Mouse (Mus musculus): ENCODE data around the gene Gapdh.

Gene Gapdh

GRCm38 (mm10) chr6:125166051-125166751, at the start of gene Gapdh:
Gene Gapdh, minus strand, starts transcription at chr6:125166467.
- 3% methylated on average over 18 of the region's 18 CpGs for WGBS

DNA sequence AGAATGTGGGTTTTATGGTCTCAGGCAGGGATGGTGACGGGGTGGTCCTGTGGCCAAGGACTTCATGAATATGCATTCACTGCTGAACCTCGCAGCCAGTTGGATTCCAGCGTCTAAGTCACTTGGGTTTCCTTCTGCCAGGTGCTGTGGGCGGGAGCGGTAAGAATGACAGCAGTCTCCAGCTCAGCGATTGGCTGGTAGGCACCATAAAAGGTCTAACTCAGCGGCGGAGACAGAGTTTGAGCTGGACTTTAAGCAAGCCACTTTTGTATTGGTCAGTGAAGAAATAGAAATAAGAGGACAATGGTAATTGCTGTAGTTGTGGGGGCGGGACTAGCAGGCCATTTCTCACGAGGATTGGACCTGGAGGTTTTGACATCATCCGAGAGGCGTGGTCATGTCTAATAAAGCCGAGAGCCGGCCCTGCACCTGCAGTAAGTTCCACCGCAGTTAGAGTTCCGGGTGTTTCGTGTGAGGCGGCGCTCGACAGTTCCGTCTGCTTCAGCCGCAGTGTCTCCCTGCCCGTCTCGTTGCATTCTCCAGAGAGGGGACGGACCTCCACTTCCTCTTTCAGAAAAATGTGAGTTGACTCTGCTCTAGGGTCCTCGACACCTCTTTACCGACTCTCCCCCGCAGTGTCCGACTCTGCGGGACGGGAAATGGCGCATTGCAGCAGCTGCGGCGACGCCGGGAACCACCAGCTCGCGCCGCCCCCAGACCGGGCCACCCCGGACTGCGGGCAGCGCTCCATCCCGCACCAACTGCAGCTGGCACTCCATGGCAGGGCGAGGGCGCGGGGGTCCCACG, 49.1 kb upstream of the Gapdh start, which contains the start of gene Vamp1:
Vamp1 (plus strand) TSS at position 404 of the 807 bp plus-strand sequence.
- WGBS = under 1% methylated on average over 48 of the region's 48 CpGs

GRCm38 (mm10) chr6:125213715-125214114, 47.4 kb upstream of the Gapdh start:
- 71% methylated on average over 6 of the region's 6 CpGs for WGBS

GRCm38 (mm10) chr6:125213129-125213528, 46.9 kb upstream of the Gapdh start:
- 77% methylated on average over 6 of the region's 6 CpGs for WGBS

DNA sequence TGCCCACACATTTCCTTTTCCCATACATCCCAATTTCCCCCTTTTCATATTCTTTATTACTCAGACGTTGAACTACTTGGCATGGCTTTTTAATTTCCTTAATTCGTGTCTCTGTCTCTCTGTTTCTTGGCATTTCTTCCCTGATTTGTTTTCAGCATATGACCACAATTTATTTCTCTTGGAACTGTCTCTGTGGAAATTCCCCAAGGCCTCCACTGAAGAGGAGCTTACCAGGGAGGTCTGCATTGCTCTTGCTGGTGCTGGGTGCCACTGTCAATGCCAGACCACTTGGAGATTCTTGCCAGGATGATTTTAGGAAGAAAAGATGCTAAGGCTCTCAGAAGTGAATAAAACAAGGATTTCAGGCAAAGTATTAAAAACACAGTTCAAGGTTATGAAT, 46.4 kb upstream of the Gapdh start:
- 25% methylated on average over 2 of the region's 2 CpGs for whole genome bisulfite sequencing

DNA sequence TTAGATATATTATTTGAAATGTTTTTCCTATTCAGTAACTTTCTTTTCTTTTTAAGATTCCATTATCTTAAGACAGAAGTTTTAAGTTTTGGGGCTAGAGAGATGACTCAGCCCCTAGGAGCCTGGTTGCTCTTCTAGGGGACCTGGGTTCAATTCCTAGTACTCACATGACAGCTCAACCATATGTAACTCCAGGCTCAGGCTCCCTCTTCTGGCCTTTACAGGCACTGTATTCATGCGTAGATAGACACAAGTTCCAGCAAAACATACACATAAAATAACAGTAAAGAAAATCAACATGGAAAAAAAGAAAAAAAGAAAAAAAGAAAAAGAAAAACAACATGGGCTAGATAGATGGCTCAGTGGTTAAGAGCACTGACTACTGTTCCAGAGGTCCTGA, 44.2 kb upstream of the Gapdh start:
- WGBS = 89% methylated on average over 1 of the region's 1 CpGs

DNA sequence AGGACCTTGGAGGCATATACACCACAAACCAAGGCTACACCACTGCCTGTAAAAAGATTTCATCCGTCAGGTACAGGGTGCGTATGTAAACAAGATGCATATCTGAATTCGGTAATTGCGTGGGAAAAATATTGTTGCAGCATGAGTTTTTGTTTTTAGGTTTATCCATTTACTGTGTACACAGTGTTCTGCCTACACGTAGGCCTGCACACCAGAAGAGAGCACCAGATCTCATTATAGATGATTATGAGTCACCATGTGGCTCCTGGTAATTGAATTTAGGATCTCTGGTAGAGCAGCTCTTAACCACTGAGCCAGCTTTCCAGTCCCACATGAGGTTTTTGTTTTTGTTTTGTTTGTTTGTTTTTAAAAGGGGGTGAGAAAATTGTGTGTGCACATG, 30.9 kb upstream of the Gapdh start:
- WGBS = 57% methylated on average over 5 of the region's 5 CpGs

DNA sequence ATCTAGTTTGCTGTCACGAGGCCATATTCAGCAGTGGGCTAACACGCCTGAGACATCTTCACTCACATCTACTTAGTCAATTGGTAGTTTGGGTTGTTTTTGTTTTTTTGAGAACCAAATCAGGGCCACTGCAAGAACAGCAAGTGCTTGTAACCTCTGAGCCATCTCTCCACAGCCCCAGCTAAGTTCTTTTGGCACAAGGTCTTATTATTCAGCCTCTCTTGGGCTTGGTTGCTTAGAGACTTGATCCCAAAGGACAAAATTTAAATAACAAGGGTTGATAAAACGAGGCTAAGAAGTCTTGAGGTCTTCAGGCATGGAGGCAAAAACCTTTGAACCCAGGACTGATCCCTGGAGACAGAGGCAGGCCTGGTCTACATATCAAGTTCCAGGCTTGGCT, 30.0 kb upstream of the Gapdh start:
- 63% methylated on average over 3 of the region's 3 CpGs for WGBS

- WGBS = 37% methylated on average over 1 of the region's 1 CpGs
Observed at GRCm38 (mm10) chr6:125195541-125196075, 29.3 kb upstream of the Gapdh start.

DNA sequence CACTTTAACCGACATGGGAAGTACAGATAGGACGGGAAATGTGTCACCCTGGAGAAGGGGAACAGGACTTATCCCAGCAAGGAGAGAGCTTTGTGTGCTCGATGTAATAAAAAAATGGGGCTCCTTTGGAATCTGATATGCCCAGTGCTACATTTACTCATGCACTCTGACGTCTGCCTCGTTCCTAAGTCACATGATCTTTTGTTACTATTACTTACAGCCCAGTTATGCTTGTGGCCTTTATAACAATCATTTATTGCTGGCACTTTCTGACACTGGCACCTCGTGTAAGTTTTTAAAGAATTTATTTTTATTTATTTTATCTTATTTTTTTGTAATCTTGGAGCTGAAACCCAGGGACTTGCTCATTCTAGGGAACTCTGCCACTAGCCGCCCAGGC, 27.1 kb upstream of the Gapdh start:
- 63% methylated on average over 7 of the region's 7 CpGs for WGBS

- WGBS = 35% methylated on average over 5 of the region's 5 CpGs
Observed at GRCm38 (mm10) chr6:125192841-125193240, 26.6 kb upstream of the Gapdh start.

- under 1% methylated on average over 34 of the region's 34 CpGs for WGBS
Observed at GRCm38 (mm10) chr6:125192016-125192714, 25.9 kb upstream of the Gapdh start.

DNA sequence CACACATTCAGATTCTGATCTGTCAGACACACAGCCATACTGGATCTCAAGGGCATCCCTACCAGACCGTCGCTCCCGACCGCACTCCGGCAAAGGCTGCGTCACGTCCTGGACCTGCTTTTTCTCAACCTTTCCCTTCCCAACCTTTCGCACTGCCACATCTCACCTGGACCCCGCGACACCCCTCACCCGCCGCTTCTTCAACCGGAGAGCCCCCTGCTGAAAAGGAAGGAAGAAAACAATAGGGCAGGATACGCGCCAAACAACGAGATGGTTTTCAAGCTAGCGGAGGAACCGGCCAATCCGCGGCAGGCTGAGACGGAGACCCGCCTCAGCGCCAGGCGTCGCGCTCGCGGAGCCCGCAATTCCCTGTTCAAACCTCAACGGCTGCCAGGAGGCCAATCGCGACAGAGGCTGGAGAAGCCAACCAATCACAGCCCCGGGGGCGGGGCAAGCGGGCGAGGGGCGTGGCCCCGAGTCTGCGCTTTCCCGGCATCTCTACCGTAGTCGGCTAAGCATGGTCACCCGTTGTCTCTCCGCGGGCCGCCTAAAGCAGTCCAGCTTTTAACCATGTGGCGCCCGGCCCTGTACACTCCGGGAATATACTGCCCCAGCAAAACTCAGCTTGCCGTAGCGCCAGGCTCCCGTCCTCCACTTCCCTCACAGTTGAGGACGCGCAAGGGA, 25.2 kb upstream of the Gapdh start, which contains the start of the genes Ncapd2 and Mrpl51:
Ncapd2 (minus strand) TSS at position 370 of the 684 bp plus-strand sequence.
Mrpl51 (plus strand) TSS at position 470 of the 684 bp plus-strand sequence.
- WGBS = under 1% methylated on average over 54 of the region's 54 CpGs

GRCm38 (mm10) chr6:125186203-125186602, 19.9 kb upstream of the Gapdh start:
- 95% methylated on average over 10 of the region's 10 CpGs for WGBS

- 52% methylated on average over 5 of the region's 5 CpGs for WGBS
Observed at GRCm38 (mm10) chr6:125182133-125182532, 15.9 kb upstream of the Gapdh start.

DNA sequence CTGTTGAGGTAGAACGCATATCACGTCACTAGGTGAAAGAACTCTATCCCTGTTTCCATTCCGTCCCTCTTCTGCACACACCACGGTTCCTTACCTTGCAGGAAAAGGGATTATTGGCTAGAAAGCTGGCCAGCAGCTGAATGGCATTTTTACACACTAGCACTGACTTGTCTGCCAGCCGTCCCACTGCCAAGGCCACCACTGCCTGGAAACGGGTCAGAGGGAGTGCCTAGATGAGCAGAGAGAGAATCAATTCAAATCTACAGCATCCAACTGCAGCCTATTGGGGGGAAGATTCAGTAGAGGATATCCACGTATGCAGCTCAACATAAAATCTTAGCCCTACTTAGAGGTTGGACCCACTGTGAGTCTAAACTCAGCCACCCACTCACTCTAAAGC, 13.3 kb upstream of the Gapdh start:
- WGBS = 71% methylated on average over 7 of the region's 7 CpGs

DNA sequence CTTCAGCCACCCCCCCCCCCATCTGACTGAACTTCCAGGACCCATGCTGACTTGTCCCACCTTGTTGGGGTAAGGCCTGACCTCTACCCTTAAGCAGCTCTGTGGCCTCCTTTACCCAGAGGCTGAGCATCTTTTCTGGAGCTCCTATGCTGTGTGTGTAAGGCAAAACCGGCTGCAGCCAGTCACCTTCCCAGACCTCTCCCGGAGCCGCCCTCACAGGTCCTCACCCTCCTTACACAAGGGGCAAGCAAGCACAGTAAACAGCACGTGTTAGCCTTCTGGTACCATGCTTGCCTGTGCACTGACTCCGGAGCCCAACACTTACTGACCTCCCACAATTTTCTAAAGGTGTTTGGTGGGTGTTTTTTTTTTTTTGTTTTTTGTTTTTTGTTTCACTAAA, 9.2 kb upstream of the Gapdh start:
- WGBS = 89% methylated on average over 5 of the region's 5 CpGs

DNA sequence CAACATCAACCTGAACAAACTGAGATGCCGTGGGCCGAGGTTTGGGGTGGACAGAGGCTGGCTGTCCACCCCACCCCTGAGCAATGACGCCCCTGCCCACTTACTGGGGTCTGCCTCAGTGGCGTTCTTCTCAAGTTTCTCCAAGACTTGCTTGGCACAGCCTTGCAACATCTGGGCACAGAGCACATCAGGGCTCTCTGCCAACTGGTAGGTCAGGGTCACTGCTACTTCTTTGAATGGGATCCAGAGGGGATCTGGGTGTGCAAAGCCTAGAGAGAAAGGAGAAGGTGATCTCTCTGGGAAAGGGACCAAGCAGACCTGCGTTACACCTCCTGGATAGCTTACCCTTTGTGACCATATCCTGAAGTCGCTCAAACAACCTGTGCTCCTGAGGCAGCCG, 7.0 kb upstream of the Gapdh start:
- WGBS = 88% methylated on average over 7 of the region's 7 CpGs

- WGBS = 70% methylated on average over 2 of the region's 2 CpGs
Observed at GRCm38 (mm10) chr6:125172474-125172873, 6.2 kb upstream of the Gapdh start.

- 82% methylated on average over 6 of the region's 6 CpGs for WGBS
Observed at GRCm38 (mm10) chr6:125170194-125170593, 3.9 kb upstream of the Gapdh start.

- 65% methylated on average over 14 of the region's 14 CpGs for WGBS
Observed at GRCm38 (mm10) chr6:125168086-125168485, 1.8 kb upstream of the Gapdh start.

Data from cerebral cortex, adult 2 months (tissue).